Mouse (Mus musculus) retina, postnatal 7 days (tissue): ENCODE results near the gene Pde7b.
A peak's percentile ranks its signal among the peaks of the same experiment; 100 is the strongest.

Source experiments
- DNase-seq: peaks from one replicate; pipeline ENCODE4 v3.0.0-alpha.2; 2012; ENCODE audit warnings: low read depth, low spot score

Pde7b gene

GRCm38 (mm10) chr10:20361542-20362449 is 363.1 kb downstream of the Pde7b start:
- DNase-seq: peak; percentile 19

DNA sequence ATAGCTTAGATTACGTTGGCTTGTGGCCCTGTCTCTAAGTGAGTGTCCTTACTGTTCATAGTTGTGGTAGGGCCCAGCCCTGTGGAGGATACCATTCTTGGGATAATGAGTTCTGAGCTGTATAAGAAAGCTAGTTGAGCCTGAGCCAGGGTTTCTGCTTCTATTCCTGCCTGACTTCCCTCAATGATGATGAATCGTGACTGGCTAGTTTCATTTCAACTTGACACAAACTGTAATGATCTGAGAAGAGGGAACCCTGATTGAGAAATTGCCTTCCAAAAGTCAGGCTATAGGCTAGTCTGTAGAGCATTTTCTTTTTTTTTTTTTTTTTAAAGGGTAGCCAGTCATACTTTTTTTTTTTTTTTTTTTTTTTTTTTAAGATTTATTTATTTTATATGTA is 376.0 kb downstream of the Pde7b start:
- DNase-seq: no peak
